Comparison of ENCODE assay signal across 8 mouse cellular contexts in the genomic region with DNA sequence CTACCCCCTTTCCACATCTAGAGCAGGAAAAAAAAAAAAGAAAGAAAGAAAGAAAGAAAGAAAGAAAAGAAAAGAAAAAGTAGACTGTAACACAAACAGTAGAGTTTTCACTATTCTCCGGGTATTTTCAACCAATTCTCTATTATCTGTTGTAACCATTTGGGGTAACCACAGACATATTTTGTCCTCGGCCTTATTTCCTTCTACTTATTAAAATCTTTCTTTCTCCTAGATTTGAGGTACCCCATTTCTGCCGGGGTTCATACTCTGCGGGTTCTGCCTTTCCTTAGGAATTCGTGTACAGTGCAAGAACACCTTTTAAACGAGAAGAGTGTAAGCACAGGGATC. TPM values are rescaled to one million over a fixed set of nuclear protein-coding genes. Genes with fewer than 3 reads are reported as not detected.
DNase-seq lines count a peak whose midpoint lies in the region; ATAC-seq and TF ChIP-seq lines count a peak whose summit lies in the region.

No protein-coding gene starts in this region.

- no peak for TF ChIP-seq POLR2A in olfactory bulb, adult 2 months (IDR thresholded peaks at IDR 0.05; ENCODE audit: insufficient read depth, low read depth, low read length)

- H3K4me3 ChIP-seq in lung, postnatal 0 days (ENCODE audit: low read depth, low read length): peak overlapping the region; percentile 74
- peak overlapping the region; percentile 65 for H3K4me3 ChIP-seq in forebrain, embryonic 10.5 days
- H3K4me3 ChIP-seq in limb, embryonic 12.5 days (replicated peaks): peak overlapping the region; percentile 80
- peak overlapping the region; percentile 81 for H3K4me3 ChIP-seq in olfactory bulb, adult 2 months (ENCODE audit: insufficient read depth, low read depth, low read length)

- peaks cover 8% of the 10 kb centered on the region for H3K4me1 ChIP-seq in lung, postnatal 0 days (ENCODE audit: insufficient read depth, low read depth, low read length)
- H3K4me1 ChIP-seq in forebrain, embryonic 10.5 days: peaks cover 47% of the 10 kb centered on the region
- peaks cover 17% of the 10 kb centered on the region for H3K4me1 ChIP-seq in limb, embryonic 12.5 days (replicated peaks)
- no peaks in the 10 kb centered on the region for H3K4me1 ChIP-seq in olfactory bulb, adult 2 months (ENCODE audit: control insufficient read depth, insufficient read depth, low read length)

- DNase-seq in lung, postnatal 0 days (ENCODE audit: low spot score): no peak
- no peak for DNase-seq in lung, postnatal 36 days
- DNase-seq in forebrain, embryonic 10.5 days (ENCODE audit: extremely low spot score, low spot score): no peak
- no peak for DNase-seq in frontal cortex, adult 2 months (ENCODE audit: extremely low spot score in 1 of 2, low spot score in 1 of 2)
- no peak for DNase-seq in cerebellum, postnatal 36 days

- H3K4me2 ChIP-seq in lung, postnatal 0 days (replicated peaks; ENCODE audit: low read depth, low read length): peak overlapping the region; percentile 77
- H3K4me2 ChIP-seq in limb, embryonic 12.5 days: peak overlapping the region; percentile 68

- WGBS in lung, postnatal 0 days: 9% methylated on average over 6 of the region's 6 CpGs
- 22% methylated on average over 6 of the region's 6 CpGs for WGBS in forebrain, embryonic 10.5 days
- 21% methylated on average over 6 of the region's 6 CpGs for WGBS in limb, embryonic 12.5 days
- 11% methylated on average over 6 of the region's 6 CpGs for whole genome bisulfite sequencing in olfactory bulb, adult 2 months

- no peaks in the 10 kb centered on the region for H3K36me3 ChIP-seq in lung, postnatal 0 days (ENCODE audit: insufficient read depth, low read length)
- H3K36me3 ChIP-seq in forebrain, embryonic 10.5 days (replicated peaks): no peaks in the 10 kb centered on the region
- H3K36me3 ChIP-seq in limb, embryonic 12.5 days: no peaks in the 10 kb centered on the region

- H3K27ac ChIP-seq in lung, postnatal 0 days (ENCODE audit: low read length): peak overlapping the region; percentile 96
- peak overlapping the region; percentile 94 for H3K27ac ChIP-seq in forebrain, embryonic 10.5 days
- H3K27ac ChIP-seq in limb, embryonic 12.5 days: peak overlapping the region; percentile 96
- H3K27ac ChIP-seq in olfactory bulb, adult 2 months (ENCODE audit: insufficient read depth, low read depth, low read length): peak overlapping the region; percentile 62

- no peak for TF ChIP-seq EP300 in lung, postnatal 0 days (IDR thresholded peaks at IDR 0.05)

- H3K27me3 ChIP-seq in lung, postnatal 0 days (replicated peaks; ENCODE audit: insufficient read depth, low read length): no peaks in the 10 kb centered on the region
- peaks cover 4% of the 10 kb centered on the region; the same call in 1 of the 2 replicates for H3K27me3 ChIP-seq in forebrain, embryonic 10.5 days (ENCODE audit: poor library complexity, severe bottlenecking)
- H3K27me3 ChIP-seq in limb, embryonic 12.5 days: no peaks in the 10 kb centered on the region

- no peaks in the 10 kb centered on the region for H3K9me3 ChIP-seq in lung, postnatal 0 days (ENCODE audit: low read length)
- no peaks in the 10 kb centered on the region for H3K9me3 ChIP-seq in forebrain, embryonic 10.5 days
- H3K9me3 ChIP-seq in limb, embryonic 12.5 days: no peaks in the 10 kb centered on the region

- no peak for TF ChIP-seq CTCF in lung, postnatal 0 days (IDR thresholded peaks at IDR 0.05)
- TF ChIP-seq CTCF in olfactory bulb, adult 2 months (IDR thresholded peaks at IDR 0.05; ENCODE audit: insufficient read depth, low read depth, low read length): no peak

- peak overlapping the region; percentile 82 for H3K9ac ChIP-seq in lung, postnatal 0 days (replicated peaks; ENCODE audit: low read depth)
- H3K9ac ChIP-seq in limb, embryonic 12.5 days (replicated peaks): peak overlapping the region; percentile 91

- no peak for ATAC-seq in lung, postnatal 0 days
- no peak for ATAC-seq in limb, embryonic 12.5 days (ENCODE audit: insufficient number of reproducible peaks, insufficient read depth, low FRiP score, low TSS enrichment, low read depth)
- no peak; the same call in 1 of the 2 replicates for ATAC-seq in megakaryocyte progenitor cell, adult 5-6 weeks (replicated peaks; ENCODE audit: poor library complexity)

RNA-seq across cellular contexts. Expression of gene Dstyk, which starts 0.4 kb away (rescaled TPM):
- 12.2 and 14.4 TPM in 2 replicates for polyA plus RNA-seq in lung, postnatal 0 days (2015; fragmentation: Nextera tagmentation; extraction: Ambion mirVana)
- polyA plus RNA-seq in forebrain, embryonic 10.5 days (2016; fragmentation: Nextera tagmentation; extraction: Ambion mirVana): 14.4 and 14.9 TPM in 2 replicates
- polyA plus RNA-seq in limb, embryonic 12.5 days (2016; fragmentation: Nextera tagmentation; extraction: Ambion mirVana): 21.2 and 21.3 TPM in 2 replicates
- polyA plus RNA-seq in olfactory bulb, adult 2 months (2012; ENCODE audit: insufficient read depth, insufficient read length, low replicate concordance, missing spikeins): not detected in 2 replicates
- 22.1 and 26.6 TPM in 2 replicates for polyA plus RNA-seq in frontal cortex, adult 2 months (2012; rRNA removed)
- 14.2 and 20.1 TPM in 2 replicates for total RNA-seq in megakaryocyte progenitor cell, adult 5-6 weeks (2015)
- 16.0 and 22.3 TPM in 2 replicates for total RNA-seq in megakaryocyte progenitor cell, adult 5-6 weeks (2017)

RNA-seq across cellular contexts. Expression of gene Tmcc2, which starts 25.8 kb away (rescaled TPM):
- polyA plus RNA-seq in lung, postnatal 0 days (2015; fragmentation: Nextera tagmentation; extraction: Ambion mirVana): 28.8 and 37.2 TPM in 2 replicates
- 7.9 and 8.8 TPM in 2 replicates for polyA plus RNA-seq in forebrain, embryonic 10.5 days (2016; fragmentation: Nextera tagmentation; extraction: Ambion mirVana)
- 17.7 and 19.0 TPM in 2 replicates for polyA plus RNA-seq in limb, embryonic 12.5 days (2016; fragmentation: Nextera tagmentation; extraction: Ambion mirVana)
- not detected in 2 replicates for polyA plus RNA-seq in olfactory bulb, adult 2 months (2012; ENCODE audit: insufficient read depth, insufficient read length, low replicate concordance, missing spikeins)
- polyA plus RNA-seq in frontal cortex, adult 2 months (2012; rRNA removed): 119 and 131 TPM in 2 replicates
- total RNA-seq in megakaryocyte progenitor cell, adult 5-6 weeks (2015): 2.9 and 6.1 TPM in 2 replicates
- 5.5 and 6.0 TPM in 2 replicates for total RNA-seq in megakaryocyte progenitor cell, adult 5-6 weeks (2017)
